Mouse (Mus musculus) heart, adult 11 months (tissue): ENCODE results near the gene Gpr3.

Experiments
- DNase-seq: peaks from one replicate; pipeline ENCODE4 v3.0.0; 2022

The Gpr3 gene

GRCm38 (mm10) chr4:133169237-133170055 is 42.9 kb downstream of the Gpr3 start:
- DNase-seq, result peak; percentile 99

- DNase-seq, result no peak
Measured at GRCm38 (mm10) chr4:133166773-133167172, 45.6 kb downstream of the Gpr3 start.

DNA sequence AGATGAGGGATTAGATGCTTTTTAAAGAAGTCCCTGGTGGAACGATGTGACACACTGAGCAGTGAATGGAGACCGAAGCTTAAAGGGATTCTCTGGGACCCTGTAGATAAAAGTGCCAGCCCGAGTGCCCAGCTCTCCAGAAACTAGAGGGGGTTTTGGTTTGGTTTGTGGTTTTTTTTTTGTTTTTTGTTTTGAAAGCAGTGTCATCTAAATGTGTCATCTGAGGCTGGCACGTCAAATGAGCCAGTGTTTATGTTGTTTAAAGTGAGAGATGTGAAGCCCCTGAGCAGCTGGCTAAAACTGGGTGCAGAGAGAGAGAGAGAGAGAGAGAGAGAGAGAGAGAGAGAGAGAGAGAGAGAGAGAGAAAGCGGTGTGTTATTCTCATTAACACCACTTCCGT is 50.1 kb downstream of the Gpr3 start:
- DNase-seq, result no peak

- DNase-seq, result peak; percentile 92
Measured at GRCm38 (mm10) chr4:133160821-133161220, 51.5 kb downstream of the Gpr3 start.

DNA sequence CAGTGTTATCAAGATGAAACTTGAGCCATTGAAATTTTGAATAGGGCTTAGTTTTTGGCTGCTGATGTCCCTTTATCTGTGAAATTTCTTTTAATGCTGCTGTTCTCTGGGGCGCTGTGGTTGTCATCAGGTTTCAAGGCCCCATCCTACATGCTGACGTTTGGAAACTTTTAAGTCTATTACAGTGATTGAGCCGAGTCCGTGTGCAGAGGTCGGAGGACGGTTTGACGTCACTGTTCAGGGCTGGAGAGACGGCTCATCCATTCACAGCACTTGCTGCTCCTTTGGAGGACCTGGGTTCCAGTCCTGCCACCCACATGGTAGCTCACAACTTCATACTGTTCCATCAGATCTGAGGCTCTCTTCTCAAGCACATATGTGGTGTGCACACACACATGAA is 52.1 kb downstream of the Gpr3 start:
- DNase-seq, result no peak

DNA sequence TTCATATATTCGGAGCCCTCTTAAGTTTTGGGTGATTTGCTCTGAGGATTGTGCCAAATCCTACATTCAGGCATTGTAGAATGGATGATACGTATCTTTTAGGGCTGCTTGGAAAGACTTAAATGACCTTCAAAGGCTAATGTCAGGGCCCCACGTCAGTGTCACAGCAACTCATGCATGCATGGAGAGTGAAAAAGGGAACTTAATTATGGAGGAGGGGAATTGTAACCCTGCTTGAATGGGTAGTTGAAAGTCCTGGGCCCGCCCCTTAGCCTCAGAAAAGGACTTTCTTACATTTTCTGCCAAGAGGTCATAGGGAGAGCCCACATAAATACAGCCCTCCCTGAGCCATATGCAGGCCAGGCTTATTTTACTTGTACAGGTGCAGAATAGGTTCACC is 52.7 kb downstream of the Gpr3 start:
- peak; percentile 94 for DNase-seq
